Mouse (Mus musculus) C2C12 (cell line): ENCODE data around the gene Thap4.

Source experiments
- CTCF ChIP-seq: IDR thresholded peaks from one replicate; pipeline ENCODE4 v1.5.1; 2011; ENCODE audit not compliant: control insufficient read depth, insufficient read depth, insufficient read length
- FOSL1 ChIP-seq: IDR thresholded peaks from one replicate; pipeline ENCODE4 v1.8.0; 2011; ENCODE audit warnings: mild to moderate bottlenecking, low read length; ENCODE audit not compliant: poor library complexity, insufficient read depth, severe bottlenecking
- MAX ChIP-seq: IDR thresholded peaks from one replicate; pipeline ENCODE4 v1.6.1; 2011; ENCODE audit warnings: mild to moderate bottlenecking, control low read depth
- MYOG ChIP-seq: IDR thresholded peaks from one replicate; pipeline ENCODE4 v1.6.1; 2011; ENCODE audit not compliant: control insufficient read depth, insufficient read length; ENCODE audit errors: extremely low read depth
- USF1 ChIP-seq: IDR thresholded peaks from one replicate; pipeline ENCODE4 v1.6.1; 2011; ENCODE audit warnings: low read depth, mild to moderate bottlenecking, control low read depth, moderate library complexity

GRCm38 (mm10) chr1:93669941-93670340 lies 84.7 kb downstream of the Thap4 start:
- no peak for TF ChIP-seq CTCF
- TF ChIP-seq USF1, result no peak
- no peak for TF ChIP-seq FOSL1
- no peak for TF ChIP-seq MYOG
- no peak for TF ChIP-seq MAX
